Mouse (Mus musculus): ENCODE measurements around the gene Il23r. TPM values are rescaled to one million over a fixed set of nuclear protein-coding genes. Genes with fewer than 3 reads are reported as not detected.
"Not testable (repeated sequence)": the region's sequence is repeated elsewhere in the genome, so short reads cannot be mapped to it uniquely, and the experiment has no call there.

The Il23r gene
- polyA plus RNA-seq, 1 experiment from 2014 or later = not detected

DNA sequence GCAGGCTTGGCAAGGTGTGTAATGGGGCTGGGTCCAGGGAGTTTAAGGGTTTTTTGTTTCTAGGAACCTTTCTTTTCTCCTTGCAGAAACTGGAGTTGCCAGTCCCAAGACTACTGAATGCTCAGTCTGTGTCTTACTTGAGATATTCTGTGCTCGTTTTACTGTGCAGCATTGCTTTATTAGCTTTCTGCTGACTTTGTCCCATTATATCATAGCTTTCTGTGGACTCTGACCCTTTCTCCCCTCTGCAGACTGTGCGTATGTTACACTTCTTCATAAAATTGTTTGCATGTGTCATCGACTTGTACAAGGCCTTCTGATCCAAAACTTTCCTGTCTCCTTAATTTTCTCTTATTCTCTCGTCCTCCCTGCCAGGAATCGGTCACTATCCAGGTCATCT lies 34.7 kb upstream of the Il23r start:
- no peak overlapping the region for H3K9ac ChIP-seq (replicated peaks; ENCODE audit: low read depth, low read length)
- H3K27ac ChIP-seq (ENCODE audit: low read length) = no peak overlapping the region
- ATAC-seq (ENCODE audit: insufficient number of reproducible peaks, insufficient read depth, low FRiP score, low read depth) = no peak
- WGBS = 87% methylated on average over 5 of the region's 5 CpGs
- H3K27me3 ChIP-seq (ENCODE audit: control insufficient read depth, insufficient read depth, low read length) = 0 out of 2 replicates have a peak, but pooled peaks cover 1% of the 10 kb centered on the region
- H3K4me3 ChIP-seq (ENCODE audit: low read depth, low read length) = no peak overlapping the region
- H3K36me3 ChIP-seq (ENCODE audit: control insufficient read depth, insufficient read depth, low read length) = no peaks in the 10 kb centered on the region
- no peaks in the 10 kb centered on the region for H3K9me3 ChIP-seq (ENCODE audit: control insufficient read depth, low read depth, low read length)
- no peak overlapping the region for H3K4me2 ChIP-seq (replicated peaks; ENCODE audit: low read depth, low read length)
- H3K4me1 ChIP-seq (ENCODE audit: control insufficient read depth, insufficient read depth, low read length) = no peaks in the 10 kb centered on the region

DNA sequence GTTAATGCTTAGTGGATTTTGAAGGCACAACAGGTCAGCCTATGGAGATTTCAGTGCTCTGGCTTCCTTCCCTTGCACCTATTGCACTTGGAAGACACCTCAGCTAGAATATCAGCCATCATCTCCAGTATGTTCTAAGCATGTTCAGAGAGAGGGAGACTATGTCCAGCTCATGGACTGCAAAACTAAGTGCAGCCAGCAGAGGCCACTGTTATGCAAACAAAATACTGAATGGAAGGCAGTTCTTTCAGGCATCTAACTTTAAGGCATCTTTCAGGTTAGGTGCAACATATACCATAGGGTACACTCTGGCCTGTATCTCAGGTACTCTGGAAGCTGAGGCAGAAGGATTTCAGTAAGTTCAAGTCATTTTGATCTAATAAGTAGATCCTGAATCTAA lies 19.1 kb upstream of the Il23r start:
- no peak overlapping the region for H3K4me2 ChIP-seq (replicated peaks; ENCODE audit: low read depth, low read length)
- no peaks in the 10 kb centered on the region for H3K9me3 ChIP-seq (ENCODE audit: control insufficient read depth, low read depth, low read length)
- no peaks in the 10 kb centered on the region for H3K36me3 ChIP-seq (ENCODE audit: control insufficient read depth, insufficient read depth, low read length)
- H3K27me3 ChIP-seq (ENCODE audit: control insufficient read depth, insufficient read depth, low read length) = no peaks in the 10 kb centered on the region
- no peak for ATAC-seq (ENCODE audit: insufficient number of reproducible peaks, insufficient read depth, low FRiP score, low read depth)
- no peak overlapping the region for H3K4me3 ChIP-seq (ENCODE audit: low read depth, low read length)
- H3K9ac ChIP-seq (replicated peaks; ENCODE audit: low read depth, low read length) = no peak overlapping the region
- no peak overlapping the region for H3K27ac ChIP-seq (ENCODE audit: low read length)
- no peaks in the 10 kb centered on the region for H3K4me1 ChIP-seq (ENCODE audit: control insufficient read depth, insufficient read depth, low read length)

GRCm38 (mm10) chr6:67501938-67502337 lies 10.3 kb upstream of the Il23r start:
- H3K4me3 ChIP-seq (ENCODE audit: low read depth, low read length); H3K4me2 ChIP-seq (replicated peaks; ENCODE audit: low read depth, low read length); H3K4me1 ChIP-seq (ENCODE audit: control insufficient read depth, insufficient read depth, low read length); H3K9ac ChIP-seq (replicated peaks; ENCODE audit: low read depth, low read length); H3K9me3 ChIP-seq (ENCODE audit: control insufficient read depth, low read depth, low read length); H3K36me3 ChIP-seq (ENCODE audit: control insufficient read depth, insufficient read depth, low read length); H3K27ac ChIP-seq (ENCODE audit: low read length); H3K27me3 ChIP-seq (ENCODE audit: control insufficient read depth, insufficient read depth, low read length): not testable (repeated sequence)
- 0 out of 2 replicates have a peak, but pooled peaks have one; percentile 65 for ATAC-seq (ENCODE audit: insufficient number of reproducible peaks, insufficient read depth, low FRiP score, low read depth)
- 94% methylated on average over 2 of the region's 6 CpGs for WGBS

DNA sequence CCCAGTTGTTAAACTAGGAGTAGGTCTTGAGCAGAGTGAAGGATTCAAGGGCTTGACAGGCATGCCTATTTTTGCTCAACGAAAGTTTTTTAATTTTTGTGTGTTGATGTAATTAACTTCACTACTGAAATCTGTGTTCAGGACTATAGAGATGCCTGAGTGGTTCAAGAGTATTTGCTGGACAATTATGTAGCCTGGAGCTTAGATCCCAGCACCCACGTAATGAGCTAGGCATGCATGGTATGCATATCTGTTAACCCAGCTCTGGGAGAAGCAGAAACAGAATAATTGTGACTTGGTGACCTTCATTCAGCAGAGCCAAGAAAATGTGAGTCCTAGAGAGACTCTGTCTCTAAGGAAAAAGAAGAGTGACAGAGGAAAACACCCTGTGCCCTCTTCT lies 10.6 kb downstream of the Il23r start:
- WGBS = 69% methylated on average over 2 of the region's 2 CpGs
- ATAC-seq (ENCODE audit: insufficient number of reproducible peaks, insufficient read depth, low FRiP score, low read depth) = no peak
- Histone ChIP-seq H3K9ac (replicated peaks; ENCODE audit: low read depth, low read length) (no peak overlapping the region), H3K27ac (ENCODE audit: low read length) (no peak overlapping the region), H3K4me1 (ENCODE audit: control insufficient read depth, insufficient read depth, low read length) (no peaks in the 10 kb centered on the region), H3K27me3 (ENCODE audit: control insufficient read depth, insufficient read depth, low read length) (no peaks in the 10 kb centered on the region), H3K4me2 (replicated peaks; ENCODE audit: low read depth, low read length) (no peak overlapping the region), H3K4me3 (ENCODE audit: low read depth, low read length) (no peak overlapping the region), H3K36me3 (ENCODE audit: control insufficient read depth, insufficient read depth, low read length) (no peaks in the 10 kb centered on the region), H3K9me3 (ENCODE audit: control insufficient read depth, low read depth, low read length) (no peaks in the 10 kb centered on the region)

GRCm38 (mm10) chr6:67471242-67471641 lies 20.4 kb downstream of the Il23r start:
- Histone ChIP-seq H3K27ac (ENCODE audit: low read length) (no peak overlapping the region), H3K4me3 (ENCODE audit: low read depth, low read length) (no peak overlapping the region), H3K36me3 (ENCODE audit: control insufficient read depth, insufficient read depth, low read length) (no peaks in the 10 kb centered on the region), H3K9ac (replicated peaks; ENCODE audit: low read depth, low read length) (no peak overlapping the region), H3K4me1 (ENCODE audit: control insufficient read depth, insufficient read depth, low read length) (no peaks in the 10 kb centered on the region), H3K9me3 (ENCODE audit: control insufficient read depth, low read depth, low read length) (no peaks in the 10 kb centered on the region), H3K4me2 (replicated peaks; ENCODE audit: low read depth, low read length) (no peak overlapping the region), H3K27me3 (ENCODE audit: control insufficient read depth, insufficient read depth, low read length) (no peaks in the 10 kb centered on the region)
- no peak for ATAC-seq (ENCODE audit: insufficient number of reproducible peaks, insufficient read depth, low FRiP score, low read depth)
- WGBS = 15% methylated on average over 1 of the region's 1 CpGs

- no peaks in the 10 kb centered on the region for H3K4me1 ChIP-seq (ENCODE audit: control insufficient read depth, insufficient read depth, low read length)
- H3K9me3 ChIP-seq (ENCODE audit: control insufficient read depth, low read depth, low read length) = no peaks in the 10 kb centered on the region
- H3K4me2 ChIP-seq (replicated peaks; ENCODE audit: low read depth, low read length) = no peak overlapping the region
- H3K9ac ChIP-seq (replicated peaks; ENCODE audit: low read depth, low read length) = no peak overlapping the region
- no peaks in the 10 kb centered on the region for H3K36me3 ChIP-seq (ENCODE audit: control insufficient read depth, insufficient read depth, low read length)
- no peaks in the 10 kb centered on the region for H3K27me3 ChIP-seq (ENCODE audit: control insufficient read depth, insufficient read depth, low read length)
- no peak for ATAC-seq (ENCODE audit: insufficient number of reproducible peaks, insufficient read depth, low FRiP score, low read depth)
- no peak overlapping the region for H3K4me3 ChIP-seq (ENCODE audit: low read depth, low read length)
- 96% methylated on average over 1 of the region's 1 CpGs for WGBS
- H3K27ac ChIP-seq (ENCODE audit: low read length) = no peak overlapping the region
These were observed 32.2 kb downstream of the Il23r start for GRCm38 (mm10) chr6:67459424-67459823.

DNA sequence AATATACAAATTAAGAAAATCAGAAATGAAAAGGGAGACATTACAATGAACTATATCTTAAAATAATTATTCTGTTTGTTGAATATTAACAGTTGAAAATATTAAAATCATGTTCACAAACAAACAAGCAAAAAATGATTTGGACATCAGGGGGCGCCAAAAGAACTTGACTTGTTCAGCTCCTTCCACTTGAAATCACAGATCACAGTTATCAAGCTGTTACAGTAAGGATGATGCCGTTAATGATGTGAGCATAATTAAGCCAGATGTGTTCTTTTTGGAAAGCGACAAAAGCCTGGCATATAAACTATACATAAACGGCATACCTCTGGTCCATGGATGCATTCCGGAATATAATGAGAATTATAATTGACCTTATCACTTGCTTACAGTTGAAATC lies 40.3 kb downstream of the Il23r start:
- H3K4me2 ChIP-seq (replicated peaks; ENCODE audit: low read depth, low read length) = no peak overlapping the region
- H3K4me3 ChIP-seq (ENCODE audit: low read depth, low read length) = no peak overlapping the region
- no peaks in the 10 kb centered on the region for H3K36me3 ChIP-seq (ENCODE audit: control insufficient read depth, insufficient read depth, low read length)
- H3K4me1 ChIP-seq (ENCODE audit: control insufficient read depth, insufficient read depth, low read length) = no peaks in the 10 kb centered on the region
- no peak for ATAC-seq (ENCODE audit: insufficient number of reproducible peaks, insufficient read depth, low FRiP score, low read depth)
- H3K9me3 ChIP-seq (ENCODE audit: control insufficient read depth, low read depth, low read length) = no peaks in the 10 kb centered on the region
- no peaks in the 10 kb centered on the region for H3K27me3 ChIP-seq (ENCODE audit: control insufficient read depth, insufficient read depth, low read length)
- 59% methylated on average over 5 of the region's 5 CpGs for WGBS
- H3K9ac ChIP-seq (replicated peaks; ENCODE audit: low read depth, low read length) = no peak overlapping the region
- H3K27ac ChIP-seq (ENCODE audit: low read length) = no peak overlapping the region

DNA sequence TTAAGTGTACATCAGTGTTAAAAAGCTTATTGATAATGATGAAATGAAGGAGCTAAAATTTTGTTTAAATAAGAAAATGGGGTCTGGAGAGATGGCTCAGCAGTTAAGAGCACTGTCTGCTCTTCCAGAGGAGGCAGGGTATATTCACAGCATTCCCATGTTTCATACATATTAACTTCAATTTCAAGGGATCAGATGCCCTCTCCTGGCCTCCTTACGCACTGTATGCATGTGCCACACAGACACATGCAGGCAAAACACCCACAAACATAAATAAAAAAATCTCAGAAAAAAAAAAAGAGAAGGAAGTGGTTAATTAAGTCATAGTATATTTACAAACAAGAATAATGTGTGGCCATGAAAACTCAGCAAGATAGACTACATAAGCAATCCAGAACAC lies 45.8 kb downstream of the Il23r start:
- 64% methylated on average over 1 of the region's 1 CpGs for WGBS
- no peaks in the 10 kb centered on the region for H3K9me3 ChIP-seq (ENCODE audit: control insufficient read depth, low read depth, low read length)

DNA sequence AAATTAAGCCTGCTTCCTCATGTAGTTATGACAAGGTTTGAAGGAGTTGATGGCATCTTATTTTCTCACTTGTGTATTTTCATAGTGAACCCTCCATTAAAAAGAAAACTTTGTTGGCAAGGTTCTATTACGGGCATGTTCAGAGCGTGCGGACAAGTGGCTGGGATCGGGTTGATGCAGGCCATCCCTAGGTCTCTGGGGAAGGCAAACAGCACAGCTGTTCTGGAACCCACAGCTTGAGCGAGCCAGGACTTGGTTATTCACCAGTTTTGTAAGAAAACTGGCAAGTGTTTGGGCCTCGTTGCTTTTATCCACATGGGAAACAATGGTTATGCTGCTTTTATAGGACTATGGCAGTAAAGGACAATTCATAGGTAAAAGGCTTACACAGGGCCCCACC lies 48.5 kb downstream of the Il23r start:
- Histone ChIP-seq H3K36me3 (ENCODE audit: control insufficient read depth, insufficient read depth, low read length) (no peaks in the 10 kb centered on the region), H3K9me3 (ENCODE audit: control insufficient read depth, low read depth, low read length) (no peaks in the 10 kb centered on the region), H3K4me1 (ENCODE audit: control insufficient read depth, insufficient read depth, low read length) (no peaks in the 10 kb centered on the region), H3K4me2 (replicated peaks; ENCODE audit: low read depth, low read length) (no peak overlapping the region), H3K4me3 (ENCODE audit: low read depth, low read length) (no peak overlapping the region), H3K9ac (replicated peaks; ENCODE audit: low read depth, low read length) (no peak overlapping the region), H3K27me3 (ENCODE audit: control insufficient read depth, insufficient read depth, low read length) (no peaks in the 10 kb centered on the region), H3K27ac (ENCODE audit: low read length) (no peak overlapping the region)
- WGBS = 89% methylated on average over 6 of the region's 6 CpGs
- ATAC-seq (ENCODE audit: insufficient number of reproducible peaks, insufficient read depth, low FRiP score, low read depth) = no peak

More for the DNA sequence above, 45.8 kb downstream of the Il23r start:
- no peak overlapping the region for H3K4me2 ChIP-seq (replicated peaks; ENCODE audit: low read depth, low read length)
- ATAC-seq (ENCODE audit: insufficient number of reproducible peaks, insufficient read depth, low FRiP score, low read depth) = no peak
- no peaks in the 10 kb centered on the region for H3K36me3 ChIP-seq (ENCODE audit: control insufficient read depth, insufficient read depth, low read length)
- H3K9ac ChIP-seq (replicated peaks; ENCODE audit: low read depth, low read length) = no peak overlapping the region
- H3K27me3 ChIP-seq (ENCODE audit: control insufficient read depth, insufficient read depth, low read length) = no peaks in the 10 kb centered on the region
- no peaks in the 10 kb centered on the region for H3K4me1 ChIP-seq (ENCODE audit: control insufficient read depth, insufficient read depth, low read length)
- H3K4me3 ChIP-seq (ENCODE audit: low read depth, low read length) = no peak overlapping the region
- H3K27ac ChIP-seq (ENCODE audit: low read length) = no peak overlapping the region

Measured in stomach, embryonic 14.5 days (tissue).